Mouse (Mus musculus): ENCODE results near the gene Meltf.

The Meltf gene

DNA sequence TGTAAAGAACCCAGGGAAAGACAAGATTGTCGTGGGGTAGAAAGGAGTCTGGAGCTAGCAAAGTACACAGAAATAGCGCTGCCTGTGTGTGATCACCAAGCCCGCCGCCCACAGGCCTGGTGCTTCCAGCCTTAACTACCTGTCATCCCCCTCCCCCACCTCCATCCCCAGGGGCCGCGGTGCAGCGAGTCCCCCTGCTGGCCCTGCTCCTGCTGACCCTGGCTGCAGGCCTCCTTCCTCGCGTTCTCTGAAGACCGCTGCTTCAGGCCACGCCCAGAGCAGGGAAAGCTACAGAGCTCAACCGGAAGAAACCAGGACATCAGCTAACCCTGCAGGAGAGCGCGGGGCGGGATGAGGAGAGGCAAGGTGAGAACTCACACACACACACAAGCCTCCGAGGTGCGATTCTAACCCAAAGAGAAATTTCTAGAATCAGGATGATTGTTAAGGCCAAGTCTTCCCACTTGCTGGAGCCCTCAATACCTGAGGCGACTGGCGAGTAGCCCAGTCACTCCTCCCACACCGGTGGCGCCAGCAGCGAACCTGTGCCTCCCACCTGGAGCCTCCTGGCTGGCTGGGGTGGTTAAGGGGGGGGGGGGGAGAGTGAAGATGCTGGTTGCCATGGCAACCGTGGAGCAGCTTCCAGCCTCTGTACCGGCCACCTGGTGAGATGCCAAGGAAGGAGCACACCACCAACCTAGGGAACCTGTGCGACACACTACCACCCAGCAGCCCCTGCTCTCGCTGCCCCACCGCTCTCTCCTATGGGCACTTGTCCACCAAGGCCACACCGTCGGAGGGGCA lies 18.6 kb downstream of the Meltf start:
- peak; percentile 50 for DNase-seq

- DNase-seq, result no peak
These were observed 20.1 kb downstream of the Meltf start for GRCm38 (mm10) chr16:31898546-31899326.

GRCm38 (mm10) chr16:31901886-31902285 lies 23.3 kb downstream of the Meltf start:
- DNase-seq, result no peak

GRCm38 (mm10) chr16:31903239-31903638 lies 24.6 kb downstream of the Meltf start:
- no peak for DNase-seq

DNA sequence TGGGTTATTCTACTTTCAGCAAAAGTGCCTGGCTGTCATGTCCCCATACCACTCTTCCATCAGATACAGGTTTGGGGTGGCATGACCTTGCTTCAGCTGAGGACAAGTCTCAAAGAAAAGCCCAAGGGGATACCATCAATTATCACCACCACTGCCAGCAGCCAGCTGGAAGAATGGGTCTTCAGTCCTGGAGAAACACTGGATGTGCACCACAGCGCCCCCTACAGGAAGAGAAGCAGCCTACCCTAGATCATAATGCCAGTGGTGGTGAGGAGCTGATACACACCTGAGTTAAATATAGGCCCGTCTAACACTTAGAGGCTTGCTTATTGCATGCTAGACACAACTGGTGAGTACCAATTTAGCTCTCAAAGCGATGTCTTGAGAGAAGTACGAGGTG lies 26.7 kb downstream of the Meltf start:
- no peak for DNase-seq

GRCm38 (mm10) chr16:31905891-31906825 lies 27.5 kb downstream of the Meltf start:
- DNase-seq, result no peak

- DNase-seq, result peak; percentile 49
These were observed 28.3 kb downstream of the Meltf start for GRCm38 (mm10) chr16:31906896-31907295.

DNA sequence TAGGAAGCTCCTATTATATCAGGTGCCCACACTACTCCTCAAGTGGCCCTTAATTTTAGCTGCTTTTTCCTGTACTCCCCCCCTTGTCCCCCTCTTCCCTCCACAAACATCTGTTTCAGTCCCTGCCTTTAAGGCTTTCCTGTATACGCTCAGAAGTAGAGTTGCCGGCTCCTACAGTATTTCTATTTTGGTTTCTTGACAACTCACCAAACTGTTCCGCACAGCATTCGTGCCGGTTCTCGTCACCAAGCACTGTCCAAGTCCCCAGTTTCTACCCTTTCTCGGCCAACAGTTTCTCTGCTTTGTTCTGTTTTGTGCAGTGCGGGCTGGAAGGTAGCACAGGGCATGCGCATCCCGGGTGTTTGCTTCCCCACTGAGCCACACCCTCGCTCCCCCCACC lies 30.3 kb downstream of the Meltf start:
- no peak for DNase-seq

- DNase-seq, result no peak
These were observed 31.8 kb downstream of the Meltf start for GRCm38 (mm10) chr16:31910281-31910847.

DNA sequence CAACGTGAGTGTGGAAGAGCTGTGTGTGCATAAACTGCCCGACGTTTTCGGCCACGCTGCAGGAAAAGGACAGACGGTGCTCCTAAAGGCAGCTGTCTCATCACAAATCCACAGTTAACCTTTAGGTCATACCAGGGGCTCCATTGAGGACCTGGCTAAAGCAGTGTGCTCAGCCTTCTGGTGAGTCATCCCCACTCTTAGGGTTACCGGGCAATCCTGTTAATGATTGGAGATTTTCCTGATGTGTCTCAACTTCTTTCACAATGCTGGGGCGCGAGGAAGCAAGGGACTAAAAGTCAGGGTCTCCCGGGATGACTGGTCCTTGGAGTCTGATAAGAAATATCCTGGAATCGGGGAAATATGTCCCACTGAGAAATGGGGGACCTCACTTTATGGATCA lies 39.2 kb downstream of the Meltf start:
- no peak for DNase-seq

GRCm38 (mm10) chr16:31918248-31918724 lies 39.7 kb downstream of the Meltf start:
- peak; percentile 70 for DNase-seq

- no peak for DNase-seq
These were observed 45.8 kb downstream of the Meltf start for GRCm38 (mm10) chr16:31924368-31924767.

DNA sequence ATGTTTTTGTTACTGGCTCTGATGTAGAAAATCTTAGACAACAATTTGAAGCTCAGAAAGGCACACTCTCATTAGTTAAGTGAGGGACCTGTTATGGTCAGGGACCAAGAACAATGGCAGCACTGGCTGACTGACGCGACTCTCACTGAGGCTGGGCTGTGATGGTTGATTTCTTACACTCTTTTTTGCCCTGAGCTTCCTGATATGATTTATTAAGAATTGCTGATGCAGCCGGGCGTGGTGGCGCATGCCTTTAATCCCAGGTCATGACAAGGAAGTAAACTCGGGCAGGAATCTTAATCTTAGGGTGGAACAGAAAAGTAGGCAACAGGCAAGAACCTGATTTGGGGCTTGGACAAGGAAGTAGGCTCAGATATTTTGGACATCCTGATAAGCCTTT lies 47.5 kb downstream of the Meltf start:
- no peak for DNase-seq

DNA sequence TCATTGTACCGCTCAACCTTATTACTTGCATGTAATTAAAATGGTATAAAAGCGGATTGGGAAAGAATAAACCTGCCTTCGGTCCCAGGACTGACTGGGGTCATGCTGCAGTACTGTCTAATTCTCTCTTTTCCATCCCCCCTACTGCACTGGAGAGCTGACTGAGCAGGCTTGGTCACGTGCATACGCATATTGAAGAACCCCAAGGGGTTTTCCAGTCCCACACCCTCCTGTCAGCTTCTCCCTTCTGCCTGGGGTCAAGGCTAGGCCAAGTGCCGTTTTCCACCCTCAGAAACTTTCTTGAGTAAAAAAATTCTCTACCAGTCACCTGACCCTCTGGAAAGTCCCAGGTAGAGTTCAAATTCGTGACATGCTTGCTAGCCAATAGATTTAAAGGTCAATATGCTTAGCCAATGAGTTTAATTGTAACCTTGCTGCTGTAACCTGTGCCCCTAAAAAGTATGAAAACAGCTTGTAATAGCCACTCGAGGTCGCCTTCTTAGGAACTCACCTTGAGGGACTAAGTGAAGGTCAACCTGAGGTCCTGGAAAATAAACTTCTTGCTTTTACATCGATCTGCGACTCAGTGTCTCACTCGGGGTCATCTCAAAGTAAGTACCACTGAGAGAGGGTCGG lies 48.1 kb downstream of the Meltf start:
- no peak for DNase-seq

- DNase-seq, result no peak
These were observed 48.8 kb downstream of the Meltf start for GRCm38 (mm10) chr16:31927412-31927811.

GRCm38 (mm10) chr16:31931330-31931729 lies 52.7 kb downstream of the Meltf start:
- DNase-seq, result no peak

DNA sequence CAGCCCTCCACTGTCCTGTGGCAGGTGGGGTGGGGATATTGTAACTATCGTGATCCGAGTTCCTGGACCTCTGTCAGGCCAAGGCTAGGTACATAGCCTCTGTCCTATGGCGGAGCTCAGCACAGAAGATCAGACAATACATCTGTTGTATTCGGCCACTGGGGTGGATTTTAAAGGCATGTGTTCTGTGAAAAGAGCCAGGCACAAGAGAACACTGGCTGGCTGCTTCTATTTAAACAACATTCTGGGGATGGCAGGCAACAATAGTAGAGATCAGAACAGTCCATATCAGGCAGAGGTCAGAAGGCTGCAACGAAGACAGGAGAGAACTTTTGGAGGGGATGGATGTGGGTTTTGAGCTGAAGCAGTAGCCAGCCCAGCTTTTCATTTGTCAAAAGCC lies 53.6 kb downstream of the Meltf start:
- no peak for DNase-seq

DNA sequence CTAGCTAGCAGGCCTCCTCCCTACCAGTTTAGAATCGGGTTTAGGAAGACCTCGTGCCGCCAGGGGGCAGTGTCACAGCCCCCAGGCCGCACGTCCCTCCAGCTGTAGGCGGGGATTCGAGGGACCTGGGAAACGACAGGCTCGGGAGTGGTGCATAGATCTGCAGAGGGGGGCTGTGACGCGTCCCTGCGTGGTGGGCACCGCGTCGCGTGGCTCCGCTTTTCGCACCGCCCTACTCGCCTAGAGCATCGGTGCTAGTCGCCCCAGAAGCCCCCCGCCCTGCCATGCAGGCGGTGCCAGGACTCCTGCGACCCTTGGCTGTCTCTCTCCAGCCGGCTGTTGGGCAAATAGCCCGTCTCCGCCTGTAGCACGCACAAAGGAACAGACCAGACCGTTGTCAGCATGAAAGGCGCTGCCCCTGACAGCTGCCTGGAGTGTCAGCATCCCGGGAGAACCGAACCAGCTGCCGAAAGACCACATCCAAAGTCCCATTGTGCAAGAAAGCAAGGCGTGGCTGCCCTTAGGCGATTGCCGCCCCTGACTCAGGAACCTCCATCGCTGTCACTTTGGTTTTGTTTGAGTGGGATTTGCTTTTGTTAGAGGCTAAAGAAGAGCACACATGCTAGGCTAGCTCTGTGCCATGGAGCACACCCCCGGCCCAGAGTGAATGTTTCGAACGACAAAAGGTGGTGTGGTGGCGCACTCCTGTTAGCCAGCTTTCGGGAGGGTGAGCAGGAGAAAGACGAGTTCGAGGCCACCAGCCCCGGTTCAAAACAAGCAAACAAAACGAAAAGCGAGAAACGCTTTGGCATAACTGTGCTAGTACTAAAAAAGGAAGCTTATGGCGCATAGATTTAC lies 54.5 kb downstream of the Meltf start:
- DNase-seq, result peak; percentile 79

DNA sequence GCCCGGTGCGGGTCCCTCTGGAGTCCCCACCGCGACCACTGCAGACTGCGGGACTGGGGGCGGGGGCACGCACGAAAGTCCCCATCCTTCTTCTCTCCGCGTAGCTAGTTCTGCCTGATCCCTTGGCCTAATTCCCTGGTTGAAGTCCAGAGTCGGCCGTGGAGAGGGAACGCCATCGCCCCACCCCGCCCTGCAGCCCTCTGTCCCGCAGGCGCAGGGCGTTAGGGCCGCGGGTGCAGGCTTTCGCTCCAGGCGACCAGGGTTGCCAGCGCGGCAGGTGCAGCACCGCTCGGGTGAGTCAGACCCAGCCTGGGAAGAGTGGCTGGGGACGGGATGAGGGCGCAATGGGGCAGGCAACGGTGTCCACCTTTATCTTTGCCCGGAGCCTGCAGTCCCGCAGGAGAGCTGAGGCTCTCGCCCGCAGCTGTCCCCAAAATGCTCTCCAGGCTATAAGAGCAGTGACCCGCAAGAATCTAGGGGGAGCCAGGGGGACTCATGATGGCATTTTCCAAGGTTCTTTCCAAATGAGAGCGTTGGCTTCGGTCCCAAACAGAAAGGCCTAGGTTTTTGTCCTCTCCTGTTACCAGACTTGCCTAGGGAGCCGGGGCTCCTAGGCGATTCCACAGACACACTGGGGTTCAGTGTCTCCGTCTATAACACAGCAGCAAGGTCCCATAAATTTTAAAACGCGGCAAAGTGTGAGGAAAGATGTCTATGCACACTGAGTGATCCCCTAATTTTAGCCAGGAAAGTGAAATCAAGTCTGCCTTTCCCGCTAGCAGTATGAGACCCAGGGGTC lies 55.3 kb downstream of the Meltf start, which contains the start of gene Pigz:
Gene Pigz, plus strand, starts transcription at position 101 of the 799 bp plus-strand sequence.
- no peak for DNase-seq

- no peak for DNase-seq
These were observed 56.0 kb downstream of the Meltf start for GRCm38 (mm10) chr16:31934550-31935010.

All from liver (tissue).